Mouse (Mus musculus) liver, embryonic 12.5 days (tissue): ENCODE data around the gene Camta1. TPM values are rescaled to one million over a fixed set of nuclear protein-coding genes. Genes with fewer than 3 reads are reported as not detected.

Experiments used
- ATAC-seq: fragments of 200-750 bp; cut with Nextera tagmentation; 2 replicates; pipeline ENCODE4 v1.8.0; 2017; ENCODE audit warnings: moderate number of reproducible peaks, mild to moderate bottlenecking, moderate library complexity
- H3K27ac ChIP-seq: fragments of 300-500 bp; sonication (generic); 2 replicates; pipeline ENCODE4 v1.5.1; 2016; ENCODE audit warnings: mild to moderate bottlenecking
- H3K27me3 ChIP-seq: fragments of 300-500 bp; sonication (generic); replicated peaks from 2 replicates; pipeline ENCODE4 v1.6.1; 2016; ENCODE audit warnings: mild to moderate bottlenecking, moderate library complexity
- H3K36me3 ChIP-seq: fragments of 300-500 bp; sonication (generic); 2 replicates; pipeline ENCODE4 v1.6.1; 2016; ENCODE audit warnings: mild to moderate bottlenecking, moderate library complexity
- H3K4me1 ChIP-seq: fragments of 300-500 bp; sonication (generic); 2 replicates; pipeline ENCODE4 v1.6.1; 2016
- H3K4me2 ChIP-seq: fragments of 300-500 bp; sonication (generic); 2 replicates; pipeline ENCODE4 v1.6.1; 2016; ENCODE audit warnings: mild to moderate bottlenecking, moderate library complexity
- H3K4me3 ChIP-seq: fragments of 300-500 bp; sonication (generic); 2 replicates; pipeline ENCODE4 v1.5.1; 2016; ENCODE audit warnings: mild to moderate bottlenecking, moderate library complexity
- H3K9ac ChIP-seq: fragments of 300-500 bp; sonication (generic); 2 replicates; pipeline ENCODE4 v1.6.1; 2016; ENCODE audit warnings: mild to moderate bottlenecking, moderate library complexity
- H3K9me3 ChIP-seq: fragments of 300-500 bp; sonication (generic); replicated peaks from 2 replicates; pipeline ENCODE4 v1.6.1; 2016; ENCODE audit warnings: mild to moderate bottlenecking, moderate library complexity
- WGBS: fragments of 180-500 bp; shearing (Covaris S2); methylation state at CpG from one replicate; pipeline ENCODE4 v1.1.7; 2016; ENCODE audit not compliant: insufficient replicate concordance; 5-methylcytosine and 5-hydroxymethylcytosine counted together
- polyA plus RNA-seq: library from polyadenylated mRNA; unstranded; fragments of >200 nt; fragmentation: Nextera tagmentation; extraction: Ambion mirVana; gene quantifications from 2 replicates; pipeline ENCODE4 v1.2.1, GENCODE M21; 2016

Gene Camta1
- polyA plus RNA-seq, 1 experiment from 2014 or later, result 49.6 TPM

GRCm38 (mm10) chr4:151898600-151899245 is 37.0 kb upstream of the Camta1 start:
- peaks cover 9% of the 10 kb centered on the region for H3K4me1 ChIP-seq
- no peaks in the 10 kb centered on the region for H3K36me3 ChIP-seq
- peaks cover 12% of the 10 kb centered on the region; the same call in 1 of the 2 replicates for H3K27me3 ChIP-seq
- no peak overlapping the region for H3K4me2 ChIP-seq
- H3K9me3 ChIP-seq, result peaks cover 14% of the 10 kb centered on the region; the same call in 1 of the 2 replicates
- H3K4me3 ChIP-seq, result no peak overlapping the region
- no peak overlapping the region for H3K9ac ChIP-seq
- no peak for ATAC-seq
- no peak overlapping the region for H3K27ac ChIP-seq
- WGBS, result 66% methylated on average over 13 of the region's 13 CpGs

- Histone ChIP-seq H3K9ac (no peak overlapping the region), H3K27me3 (peaks cover 6% of the 10 kb centered on the region; the same call in 1 of the 2 replicates), H3K9me3 (peaks cover 14% of the 10 kb centered on the region; the same call in 1 of the 2 replicates), H3K4me1 (no peaks in the 10 kb centered on the region; the same call in 1 of the 2 replicates), H3K36me3 (no peaks in the 10 kb centered on the region), H3K4me2 (no peak overlapping the region), H3K4me3 (no peak overlapping the region), H3K27ac (no peak overlapping the region)
- 59% methylated on average over 9 of the region's 9 CpGs for WGBS
- ATAC-seq, result no peak
Measured at GRCm38 (mm10) chr4:151897069-151897617, 35.5 kb upstream of the Camta1 start.

- peaks cover 14% of the 10 kb centered on the region; the same call in 1 of the 2 replicates for H3K9me3 ChIP-seq
- no peak overlapping the region for H3K4me2 ChIP-seq
- H3K27ac ChIP-seq, result no peak overlapping the region
- no peak overlapping the region for H3K9ac ChIP-seq
- no peak for ATAC-seq
- H3K27me3 ChIP-seq, result peaks cover 16% of the 10 kb centered on the region; the same call in 1 of the 2 replicates
- 77% methylated on average over 7 of the region's 7 CpGs for WGBS
- H3K36me3 ChIP-seq, result no peaks in the 10 kb centered on the region
- no peak overlapping the region for H3K4me3 ChIP-seq
- H3K4me1 ChIP-seq, result no peaks in the 10 kb centered on the region
Measured at GRCm38 (mm10) chr4:151895624-151896023, 33.9 kb upstream of the Camta1 start.

GRCm38 (mm10) chr4:151894926-151895325 is 33.2 kb upstream of the Camta1 start:
- ATAC-seq, result no peak
- peaks cover 12% of the 10 kb centered on the region; the same call in 1 of the 2 replicates for H3K9me3 ChIP-seq
- no peak overlapping the region for H3K4me3 ChIP-seq
- H3K4me1 ChIP-seq, result no peaks in the 10 kb centered on the region
- no peaks in the 10 kb centered on the region for H3K36me3 ChIP-seq
- 83% methylated on average over 12 of the region's 12 CpGs for WGBS
- H3K27me3 ChIP-seq, result peaks cover 21% of the 10 kb centered on the region
- H3K9ac ChIP-seq, result no peak overlapping the region
- H3K27ac ChIP-seq, result no peak overlapping the region
- no peak overlapping the region for H3K4me2 ChIP-seq

GRCm38 (mm10) chr4:151893241-151893640 is 31.6 kb upstream of the Camta1 start:
- Histone ChIP-seq H3K9me3 (0 out of 2 replicates have a peak, but pooled peaks cover 7% of the 10 kb centered on the region), H3K4me2 (no peak overlapping the region), H3K9ac (no peak overlapping the region), H3K27ac (no peak overlapping the region), H3K27me3 (peaks cover 15% of the 10 kb centered on the region), H3K4me3 (no peak overlapping the region), H3K36me3 (no peaks in the 10 kb centered on the region), H3K4me1 (no peaks in the 10 kb centered on the region)
- WGBS, result 58% methylated on average over 6 of the region's 6 CpGs
- no peak for ATAC-seq

GRCm38 (mm10) chr4:151881590-151881989 is 19.9 kb upstream of the Camta1 start:
- Histone ChIP-seq H3K36me3 (no peaks in the 10 kb centered on the region), H3K9me3 (peaks cover 10% of the 10 kb centered on the region; the same call in 1 of the 2 replicates), H3K27ac (no peak overlapping the region), H3K4me3 (no peak overlapping the region), H3K4me2 (no peak overlapping the region), H3K4me1 (no peaks in the 10 kb centered on the region), H3K27me3 (peaks cover 14% of the 10 kb centered on the region), H3K9ac (no peak overlapping the region)
- 83% methylated on average over 12 of the region's 12 CpGs for WGBS
- no peak for ATAC-seq

- H3K4me3 ChIP-seq, result no peak overlapping the region
- whole genome bisulfite sequencing, result 61% methylated on average over 5 of the region's 5 CpGs
Measured at GRCm38 (mm10) chr4:151880044-151880690, 18.5 kb upstream of the Camta1 start.

GRCm38 (mm10) chr4:151876400-151876799 is 14.7 kb upstream of the Camta1 start:
- Histone ChIP-seq H3K4me1 (no peaks in the 10 kb centered on the region), H3K9ac (no peak overlapping the region)
- 44% methylated on average over 14 of the region's 14 CpGs for WGBS

More at GRCm38 (mm10) chr4:151880044-151880690, 18.5 kb upstream of the Camta1 start:
- no peak for ATAC-seq
- Histone ChIP-seq H3K36me3 (no peaks in the 10 kb centered on the region), H3K27ac (no peak overlapping the region), H3K27me3 (peaks cover 28% of the 10 kb centered on the region), H3K4me1 (no peaks in the 10 kb centered on the region), H3K9me3 (peaks cover 10% of the 10 kb centered on the region; the same call in 1 of the 2 replicates), H3K4me2 (no peak overlapping the region), H3K9ac (no peak overlapping the region)

GRCm38 (mm10) chr4:151863511-151863910 is 1.8 kb upstream of the Camta1 start:
- H3K27ac ChIP-seq, result no peak overlapping the region
- ATAC-seq, result no peak
- H3K9ac ChIP-seq, result peak overlapping the region; percentile 77
- H3K36me3 ChIP-seq, result no peaks in the 10 kb centered on the region
- peaks cover 45% of the 10 kb centered on the region for H3K4me1 ChIP-seq
- H3K9me3 ChIP-seq, result no peaks in the 10 kb centered on the region
- H3K4me3 ChIP-seq, result peak overlapping the region; percentile 85
- H3K4me2 ChIP-seq, result peak overlapping the region; percentile 93
- 66% methylated on average over 9 of the region's 9 CpGs for WGBS
- H3K27me3 ChIP-seq, result peaks cover 12% of the 10 kb centered on the region; the same call in 1 of the 2 replicates

More at GRCm38 (mm10) chr4:151876400-151876799, 14.7 kb upstream of the Camta1 start:
- no peak overlapping the region for H3K4me3 ChIP-seq
- no peak overlapping the region for H3K27ac ChIP-seq
- peaks cover 36% of the 10 kb centered on the region for H3K27me3 ChIP-seq
- H3K4me2 ChIP-seq, result no peak overlapping the region
- ATAC-seq, result no peak
- peaks cover 10% of the 10 kb centered on the region; the same call in 1 of the 2 replicates for H3K9me3 ChIP-seq
- H3K36me3 ChIP-seq, result no peaks in the 10 kb centered on the region

- Histone ChIP-seq H3K4me2 (peak overlapping the region; percentile 99), H3K4me1 (peaks cover 56% of the 10 kb centered on the region), H3K27me3 (0 out of 2 replicates have a peak, but pooled peaks cover 6% of the 10 kb centered on the region), H3K36me3 (peaks cover 3% of the 10 kb centered on the region), H3K4me3 (peak overlapping the region; percentile 85), H3K9me3 (no peaks in the 10 kb centered on the region), H3K27ac (peak overlapping the region; percentile 77), H3K9ac (peak overlapping the region; percentile 89)
- WGBS, result 1% methylated on average over 16 of the region's 58 CpGs
- no peak for ATAC-seq
Measured at GRCm38 (mm10) chr4:151861471-151861805, 238 bp downstream of the Camta1 start.

- H3K4me1 ChIP-seq, result peaks cover 56% of the 10 kb centered on the region
Measured at GRCm38 (mm10) chr4:151860441-151861331, 990 bp downstream of the Camta1 start.

More at GRCm38 (mm10) chr4:151860441-151861331, 990 bp downstream of the Camta1 start:
- no peak for ATAC-seq
- H3K4me2 ChIP-seq, result peak overlapping the region; percentile 99
- H3K27ac ChIP-seq, result peak overlapping the region; percentile 77
- peak overlapping the region; percentile 85 for H3K4me3 ChIP-seq
- 0 out of 2 replicates have a peak, but pooled peaks cover 2% of the 10 kb centered on the region for H3K27me3 ChIP-seq
- 1% methylated on average over 47 of the region's 63 CpGs for WGBS
- H3K36me3 ChIP-seq, result peaks cover 6% of the 10 kb centered on the region
- H3K9ac ChIP-seq, result peak overlapping the region; percentile 89
- H3K9me3 ChIP-seq, result no peaks in the 10 kb centered on the region
